Mouse (Mus musculus): ENCODE data around the gene 1700034J05Rik.

Gene 1700034J05Rik

GRCm38 (mm10) chr6:146954258-146954657 lies at the start of gene 1700034J05Rik:
Gene 1700034J05Rik (minus strand): TSS chr6:146954422.
- no peak for DNase-seq (ENCODE audit: low read depth in 1 of 2, low spot score in 2 of 2)

- no peak for DNase-seq (ENCODE audit: low read depth in 1 of 2, low spot score in 2 of 2)
Observed at GRCm38 (mm10) chr6:146999755-147000154, 45.5 kb upstream of the 1700034J05Rik start.

DNA sequence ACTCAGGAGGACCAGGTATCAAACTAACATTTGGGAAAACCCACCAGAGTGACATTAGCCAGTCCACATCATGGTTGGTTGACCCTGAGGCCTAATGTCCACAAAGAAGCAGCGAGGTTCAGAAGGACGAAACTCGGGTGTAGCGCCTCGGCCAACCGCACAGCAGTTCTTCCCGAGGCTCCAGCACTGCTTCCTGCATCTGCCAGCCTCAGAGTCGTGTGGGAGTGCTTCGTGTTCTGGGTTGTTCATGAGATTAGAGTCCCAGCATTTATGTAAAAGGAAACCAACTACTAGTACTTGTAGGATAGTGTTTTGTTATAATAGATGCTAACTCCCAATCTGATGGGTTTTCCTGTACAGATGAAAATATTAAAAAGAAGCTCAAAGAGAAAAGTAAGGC lies 45.1 kb upstream of the 1700034J05Rik start:
- no peak for DNase-seq (ENCODE audit: low read depth in 1 of 2, low spot score in 2 of 2)

- no peak for DNase-seq (ENCODE audit: low read depth in 1 of 2, low spot score in 2 of 2)
Observed at GRCm38 (mm10) chr6:146998710-146999109, 44.5 kb upstream of the 1700034J05Rik start.

DNA sequence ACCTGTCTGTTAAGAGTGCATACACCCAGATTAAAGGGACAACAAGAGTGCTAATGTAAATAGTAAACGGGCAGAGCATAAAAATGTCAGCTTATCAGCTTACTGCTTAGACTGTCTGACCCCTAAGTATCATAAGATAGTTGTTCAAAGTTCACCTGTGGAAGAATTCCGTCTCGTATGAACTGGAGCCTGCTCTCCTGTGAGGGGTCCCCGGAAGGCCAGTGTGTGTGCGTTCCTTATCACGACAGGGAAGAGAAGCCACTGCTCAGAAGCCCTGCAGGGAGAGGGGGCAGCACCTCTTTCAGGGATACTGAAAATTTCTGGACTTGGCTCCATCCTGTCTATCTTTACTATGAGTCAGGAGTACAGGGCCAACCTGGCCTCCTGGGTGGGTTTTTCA lies 42.8 kb upstream of the 1700034J05Rik start:
- DNase-seq (ENCODE audit: low read depth in 1 of 2, low spot score in 2 of 2), result no peak

DNA sequence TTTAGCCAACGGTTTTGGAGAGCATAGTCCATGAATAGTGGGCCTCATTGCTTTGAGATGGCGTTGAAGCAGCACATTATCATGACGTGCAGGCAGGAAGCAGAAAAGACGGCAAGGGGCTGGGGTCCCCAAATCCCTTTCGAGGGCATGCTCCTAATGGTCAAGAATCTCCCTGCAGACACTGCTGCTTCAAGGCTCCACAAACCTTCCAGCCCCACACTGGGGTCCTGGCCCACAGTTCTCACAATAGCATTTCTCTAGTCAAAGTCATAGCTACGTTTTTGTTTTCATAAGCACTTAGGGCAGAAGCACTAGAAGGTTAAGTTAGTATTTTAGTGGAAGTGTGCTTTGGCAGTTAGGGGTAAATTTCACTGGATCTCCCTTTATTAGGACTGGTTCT lies 41.7 kb upstream of the 1700034J05Rik start:
- DNase-seq (ENCODE audit: low read depth in 1 of 2, low spot score in 2 of 2), result no peak

GRCm38 (mm10) chr6:146995391-146995790 lies 41.2 kb upstream of the 1700034J05Rik start:
- no peak for DNase-seq (ENCODE audit: low read depth in 1 of 2, low spot score in 2 of 2)

- DNase-seq (ENCODE audit: low read depth in 1 of 2, low spot score in 2 of 2), result no peak
Observed at GRCm38 (mm10) chr6:146994236-146994635, 40.0 kb upstream of the 1700034J05Rik start.

- no peak for DNase-seq (ENCODE audit: low read depth in 1 of 2, low spot score in 2 of 2)
Observed at GRCm38 (mm10) chr6:146984569-146984968, 30.3 kb upstream of the 1700034J05Rik start.

DNA sequence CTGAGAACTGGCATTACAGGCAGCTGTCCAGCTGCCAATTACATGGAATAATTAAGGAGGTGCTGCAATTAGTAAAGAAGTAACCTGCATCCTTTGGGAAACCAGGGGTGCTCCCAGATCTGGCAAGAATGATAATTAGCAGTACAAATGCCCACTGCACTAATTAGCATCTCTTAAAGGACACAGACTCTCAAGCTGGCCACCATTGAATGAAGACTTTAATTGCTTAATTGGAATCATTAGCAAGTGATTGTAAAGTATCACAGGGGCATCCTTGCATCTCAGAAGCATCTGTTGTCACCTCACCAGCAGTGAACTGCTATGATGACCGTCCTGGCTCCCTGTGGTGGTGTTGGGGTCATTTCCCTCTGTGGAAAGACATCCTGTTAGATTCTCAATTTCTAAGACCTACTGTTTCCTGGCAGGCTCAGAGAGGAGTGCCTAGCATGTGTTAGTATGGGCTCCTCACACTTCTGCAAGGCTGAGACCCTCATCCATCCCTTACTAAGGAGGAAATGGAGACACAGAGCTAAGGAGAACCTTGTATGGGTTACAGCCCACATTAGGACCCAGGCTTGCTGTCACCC lies 27.1 kb upstream of the 1700034J05Rik start:
- DNase-seq (ENCODE audit: low read depth in 1 of 2, low spot score in 2 of 2), result no peak

DNA sequence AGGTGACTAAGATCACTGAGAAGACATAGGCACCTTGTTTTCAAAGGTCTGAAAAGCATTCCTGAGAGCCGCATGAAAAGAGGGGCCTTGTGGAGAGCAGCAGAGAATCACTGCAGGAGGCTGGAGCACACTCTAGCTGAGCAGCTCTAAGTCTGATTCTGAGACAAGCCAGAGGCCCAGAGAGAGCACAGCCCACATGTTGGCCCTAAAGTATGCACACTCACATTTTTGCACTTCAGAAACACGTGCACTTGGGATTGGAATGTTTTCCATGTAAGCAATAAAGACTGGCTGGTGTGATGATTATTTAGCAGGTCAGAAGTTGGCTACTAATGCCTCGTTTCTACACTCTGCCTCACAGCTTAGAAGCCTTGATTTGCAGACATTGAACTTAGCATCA lies 25.7 kb upstream of the 1700034J05Rik start:
- DNase-seq (ENCODE audit: low read depth in 1 of 2, low spot score in 2 of 2), result no peak

DNA sequence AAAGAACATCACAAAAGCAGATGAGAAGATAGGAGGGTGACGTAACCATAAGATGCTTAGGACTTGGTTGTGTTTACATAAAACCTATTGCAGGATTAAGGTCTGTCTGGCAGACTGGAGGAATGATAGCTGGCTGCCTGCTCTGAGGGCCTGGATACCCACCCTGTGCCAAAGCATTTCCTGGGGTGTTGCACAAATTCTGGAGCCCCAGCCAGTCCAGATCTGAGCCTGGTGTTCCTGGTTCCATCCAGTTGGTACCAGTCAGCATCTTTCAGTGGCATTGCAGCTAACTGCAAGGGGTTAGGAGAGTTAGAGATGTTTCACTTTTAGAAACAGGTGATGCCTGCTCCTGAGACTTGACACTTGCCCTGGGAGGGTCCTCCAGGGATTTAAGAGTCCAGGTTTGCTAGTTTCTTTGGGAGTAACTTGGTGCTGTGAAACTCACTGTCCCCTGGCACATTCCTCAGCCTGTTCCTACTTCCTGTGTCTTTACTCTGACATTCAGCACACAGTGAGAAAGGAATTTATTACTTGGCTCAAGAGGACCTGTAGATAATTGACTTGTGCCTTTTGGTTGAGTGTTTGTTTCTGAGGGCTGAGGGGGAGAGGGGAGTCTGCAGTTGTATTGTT lies 25.0 kb upstream of the 1700034J05Rik start:
- no peak for DNase-seq (ENCODE audit: low read depth in 1 of 2, low spot score in 2 of 2)

GRCm38 (mm10) chr6:146978691-146979114 lies 24.5 kb upstream of the 1700034J05Rik start:
- DNase-seq (ENCODE audit: low read depth in 1 of 2, low spot score in 2 of 2), result no peak

GRCm38 (mm10) chr6:146976446-146976845 lies 22.2 kb upstream of the 1700034J05Rik start:
- DNase-seq (ENCODE audit: low read depth in 1 of 2, low spot score in 2 of 2), result no peak

GRCm38 (mm10) chr6:146973830-146974229 lies 19.6 kb upstream of the 1700034J05Rik start:
- DNase-seq (ENCODE audit: low read depth in 1 of 2, low spot score in 2 of 2), result no peak

GRCm38 (mm10) chr6:146973406-146973805 lies 19.2 kb upstream of the 1700034J05Rik start:
- DNase-seq (ENCODE audit: low read depth in 1 of 2, low spot score in 2 of 2), result no peak

DNA sequence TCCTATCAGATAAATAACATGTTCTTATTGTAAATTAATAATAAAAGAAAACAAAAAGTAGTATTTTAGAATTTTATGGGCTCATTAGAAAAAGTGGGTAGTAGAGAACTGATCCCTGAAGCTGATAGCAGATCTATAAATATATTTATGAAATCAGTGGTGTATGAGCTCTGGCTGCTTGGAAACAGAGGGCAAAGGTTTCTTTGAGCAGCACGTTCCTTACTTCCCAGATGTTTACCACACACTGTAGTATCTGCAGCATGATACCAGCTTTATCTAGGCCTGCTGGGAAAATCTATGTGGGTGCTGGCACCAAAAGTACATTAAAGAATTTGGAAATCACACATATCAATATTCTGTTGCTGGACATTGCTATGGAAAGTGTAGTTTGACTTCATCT lies 18.5 kb upstream of the 1700034J05Rik start:
- DNase-seq (ENCODE audit: low read depth in 1 of 2, low spot score in 2 of 2), result no peak

DNA sequence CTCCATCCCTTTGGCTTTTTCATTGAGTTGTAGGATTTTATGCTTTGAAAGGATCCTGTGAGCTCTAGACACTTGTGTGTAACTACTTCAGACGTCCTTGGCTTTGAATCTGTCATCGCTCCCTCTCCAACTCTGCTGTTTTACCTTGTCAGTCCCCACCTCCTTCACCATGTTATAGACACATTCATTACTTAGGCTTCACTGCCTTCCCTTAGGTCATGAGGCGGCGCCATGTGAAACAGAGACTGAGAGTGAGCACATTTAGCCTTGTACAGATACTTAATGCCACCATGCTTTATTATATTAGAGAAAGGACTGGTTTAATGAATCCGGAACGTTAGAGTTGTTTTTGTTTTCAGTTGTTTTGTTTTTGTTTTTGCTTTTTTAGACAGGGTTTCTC lies 17.8 kb upstream of the 1700034J05Rik start:
- no peak for DNase-seq (ENCODE audit: low read depth in 1 of 2, low spot score in 2 of 2)

DNA sequence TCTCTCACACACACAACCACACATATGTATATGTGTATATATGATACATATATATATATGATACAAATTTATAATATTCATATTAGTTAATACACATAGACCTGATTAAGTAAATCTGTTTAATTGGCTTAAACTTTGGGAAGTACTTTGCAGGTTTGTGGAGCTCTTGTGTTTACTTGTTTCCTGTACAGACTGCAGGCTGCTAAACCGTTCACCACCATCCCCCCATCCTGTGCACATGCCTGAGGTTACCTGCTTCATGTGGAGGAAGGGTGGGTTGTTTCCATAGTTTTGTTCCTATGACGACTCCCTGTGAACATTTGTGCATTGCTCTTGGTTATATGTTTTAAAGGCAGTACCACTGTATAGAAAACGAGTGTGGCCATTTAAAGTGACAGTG lies 17.1 kb upstream of the 1700034J05Rik start:
- DNase-seq (ENCODE audit: low read depth in 1 of 2, low spot score in 2 of 2), result no peak

- no peak for DNase-seq (ENCODE audit: low read depth in 1 of 2, low spot score in 2 of 2)
Observed at GRCm38 (mm10) chr6:146970811-146971210, 16.6 kb upstream of the 1700034J05Rik start.

- DNase-seq (ENCODE audit: low read depth in 1 of 2, low spot score in 2 of 2), result no peak
Observed at GRCm38 (mm10) chr6:146967836-146968235, 13.6 kb upstream of the 1700034J05Rik start.

DNA sequence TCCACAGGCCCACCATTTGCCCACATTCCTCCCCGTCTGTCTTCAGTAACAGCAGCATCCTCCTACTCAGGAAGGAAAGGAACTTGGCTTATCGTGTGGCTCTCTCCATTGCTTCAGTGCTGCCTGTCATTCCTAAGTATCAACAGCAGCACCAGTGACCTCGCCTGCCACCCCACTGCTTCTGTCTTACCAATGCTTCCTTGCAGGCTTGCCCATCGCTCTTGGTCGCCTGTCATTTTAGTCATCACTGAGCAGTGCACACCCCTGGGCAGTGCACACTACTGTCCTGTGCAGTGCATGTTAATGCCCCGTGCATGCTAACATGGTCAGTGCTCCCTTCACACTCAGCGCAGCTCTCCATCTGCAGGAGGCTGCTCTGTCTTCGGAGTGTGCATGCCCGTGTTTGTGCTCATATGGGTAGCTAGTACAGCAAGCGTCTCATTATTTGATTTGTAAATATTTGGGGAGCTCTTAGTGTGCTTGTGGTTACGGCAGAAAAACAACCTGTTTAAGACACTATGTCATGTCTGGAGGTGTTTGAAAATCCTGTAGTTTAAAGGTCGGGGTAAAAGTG lies 12.3 kb upstream of the 1700034J05Rik start:
- no peak for DNase-seq (ENCODE audit: low read depth in 1 of 2, low spot score in 2 of 2)
